Mouse (Mus musculus): ENCODE results near the gene Rad51b. TPM values are rescaled to one million over a fixed set of nuclear protein-coding genes. Genes with fewer than 3 reads are reported as not detected.
A peak's percentile ranks its signal among the peaks of the same experiment; 100 is the strongest.

Gene Rad51b
- polyA plus RNA-seq, 1 experiment from 2014 or later = 9.0 TPM

GRCm38 (mm10) chr12:79703555-79703954 is 406.5 kb downstream of the Rad51b start:
- H3K4me2 ChIP-seq = no peak overlapping the region
- ATAC-seq (ENCODE audit: borderline replicate concordance, extremely low read depth, low FRiP score, low TSS enrichment) = no peak
- WGBS = 42% methylated on average over 8 of the region's 8 CpGs
- H3K4me1 ChIP-seq = peaks cover 46% of the 10 kb centered on the region
- no peaks in the 10 kb centered on the region for H3K36me3 ChIP-seq
- no peaks in the 10 kb centered on the region for H3K27me3 ChIP-seq
- H3K9ac ChIP-seq = no peak overlapping the region
- H3K27ac ChIP-seq = peak overlapping the region; percentile 30; the same call in 1 of the 2 replicates
- H3K4me3 ChIP-seq = no peak overlapping the region
- H3K9me3 ChIP-seq = no peaks in the 10 kb centered on the region

GRCm38 (mm10) chr12:79705501-79706266 is 408.6 kb downstream of the Rad51b start:
- Histone ChIP-seq H3K4me2 (no peak overlapping the region), H3K9me3 (no peaks in the 10 kb centered on the region), H3K4me1 (peaks cover 51% of the 10 kb centered on the region), H3K4me3 (no peak overlapping the region), H3K27me3 (no peaks in the 10 kb centered on the region), H3K27ac (0 out of 2 replicates have a peak overlapping the region, but pooled peaks have one; percentile 15), H3K36me3 (no peaks in the 10 kb centered on the region), H3K9ac (no peak overlapping the region)
- 63% methylated on average over 11 of the region's 11 CpGs for WGBS
- no peak for ATAC-seq (ENCODE audit: borderline replicate concordance, extremely low read depth, low FRiP score, low TSS enrichment)

- no peaks in the 10 kb centered on the region for H3K27me3 ChIP-seq
- H3K4me2 ChIP-seq = no peak overlapping the region
- peak; percentile 44; the same call in 1 of the 2 replicates for ATAC-seq (ENCODE audit: borderline replicate concordance, extremely low read depth, low FRiP score, low TSS enrichment)
- H3K9me3 ChIP-seq = no peaks in the 10 kb centered on the region
- no peak overlapping the region for H3K4me3 ChIP-seq
- H3K36me3 ChIP-seq = no peaks in the 10 kb centered on the region
- peaks cover 50% of the 10 kb centered on the region for H3K4me1 ChIP-seq
- H3K9ac ChIP-seq = peak overlapping the region; percentile 10; the same call in 1 of the 2 replicates
- 41% methylated on average over 9 of the region's 9 CpGs for WGBS
- H3K27ac ChIP-seq = peak overlapping the region; percentile 90
Measured at GRCm38 (mm10) chr12:79707565-79708422, 410.7 kb downstream of the Rad51b start.

- no peak overlapping the region for H3K4me3 ChIP-seq
- H3K27ac ChIP-seq = peak overlapping the region; percentile 90
- H3K36me3 ChIP-seq = no peaks in the 10 kb centered on the region
- H3K4me2 ChIP-seq = no peak overlapping the region
- H3K9me3 ChIP-seq = no peaks in the 10 kb centered on the region
- peaks cover 47% of the 10 kb centered on the region for H3K4me1 ChIP-seq
- no peaks in the 10 kb centered on the region for H3K27me3 ChIP-seq
- peak; percentile 69 for ATAC-seq (ENCODE audit: borderline replicate concordance, extremely low read depth, low FRiP score, low TSS enrichment)
- no peak overlapping the region for H3K9ac ChIP-seq
- WGBS = 28% methylated on average over 5 of the region's 5 CpGs
Measured at GRCm38 (mm10) chr12:79708423-79708733, 411.3 kb downstream of the Rad51b start.

- H3K4me1 ChIP-seq = peaks cover 24% of the 10 kb centered on the region
- H3K9me3 ChIP-seq = no peaks in the 10 kb centered on the region
- H3K27me3 ChIP-seq = no peaks in the 10 kb centered on the region
- no peaks in the 10 kb centered on the region for H3K36me3 ChIP-seq
- H3K9ac ChIP-seq = no peak overlapping the region
- H3K4me2 ChIP-seq = no peak overlapping the region
- ATAC-seq (ENCODE audit: borderline replicate concordance, extremely low read depth, low FRiP score, low TSS enrichment) = no peak
- H3K4me3 ChIP-seq = no peak overlapping the region
- no peak overlapping the region for H3K27ac ChIP-seq
Measured at GRCm38 (mm10) chr12:79713286-79713685, 416.2 kb downstream of the Rad51b start.

- Histone ChIP-seq H3K27me3 (no peaks in the 10 kb centered on the region), H3K4me3 (no peak overlapping the region), H3K4me2 (no peak overlapping the region), H3K9ac (no peak overlapping the region), H3K4me1 (peaks cover 22% of the 10 kb centered on the region), H3K27ac (peak overlapping the region; percentile 37), H3K9me3 (no peaks in the 10 kb centered on the region), H3K36me3 (no peaks in the 10 kb centered on the region)
- no peak for ATAC-seq (ENCODE audit: borderline replicate concordance, extremely low read depth, low FRiP score, low TSS enrichment)
- 74% methylated on average over 6 of the region's 6 CpGs for WGBS
Measured at GRCm38 (mm10) chr12:79714484-79714883, 417.4 kb downstream of the Rad51b start.

- peak; percentile 35; the same call in 1 of the 2 replicates for ATAC-seq (ENCODE audit: borderline replicate concordance, extremely low read depth, low FRiP score, low TSS enrichment)
- Histone ChIP-seq H3K27ac (peak overlapping the region; percentile 87), H3K9ac (peak overlapping the region; percentile 9; the same call in 1 of the 2 replicates)
Measured at GRCm38 (mm10) chr12:79715506-79716345, 418.6 kb downstream of the Rad51b start.

GRCm38 (mm10) chr12:79719091-79719846 is 422.2 kb downstream of the Rad51b start:
- Histone ChIP-seq H3K36me3 (no peaks in the 10 kb centered on the region), H3K4me1 (peaks cover 27% of the 10 kb centered on the region), H3K4me3 (no peak overlapping the region), H3K9me3 (no peaks in the 10 kb centered on the region), H3K9ac (no peak overlapping the region), H3K27me3 (no peaks in the 10 kb centered on the region), H3K4me2 (no peak overlapping the region), H3K27ac (peak overlapping the region; percentile 57)
- whole genome bisulfite sequencing = 46% methylated on average over 10 of the region's 10 CpGs
- ATAC-seq (ENCODE audit: borderline replicate concordance, extremely low read depth, low FRiP score, low TSS enrichment) = peak; percentile 53

More at GRCm38 (mm10) chr12:79715506-79716345, 418.6 kb downstream of the Rad51b start:
- 0 out of 2 replicates have a peak overlapping the region, but pooled peaks have one; percentile 1 for H3K4me2 ChIP-seq
- peaks cover 27% of the 10 kb centered on the region for H3K4me1 ChIP-seq
- 40% methylated on average over 12 of the region's 12 CpGs for WGBS
- H3K4me3 ChIP-seq = no peak overlapping the region
- H3K27me3 ChIP-seq = no peaks in the 10 kb centered on the region
- no peaks in the 10 kb centered on the region for H3K36me3 ChIP-seq
- no peaks in the 10 kb centered on the region for H3K9me3 ChIP-seq

- no peaks in the 10 kb centered on the region for H3K36me3 ChIP-seq
- no peak for ATAC-seq (ENCODE audit: borderline replicate concordance, extremely low read depth, low FRiP score, low TSS enrichment)
- H3K4me1 ChIP-seq = peaks cover 27% of the 10 kb centered on the region
- no peak overlapping the region for H3K4me2 ChIP-seq
- no peak overlapping the region for H3K4me3 ChIP-seq
- H3K9ac ChIP-seq = no peak overlapping the region
- H3K9me3 ChIP-seq = no peaks in the 10 kb centered on the region
- no peaks in the 10 kb centered on the region for H3K27me3 ChIP-seq
- WGBS = 32% methylated on average over 1 of the region's 1 CpGs
- H3K27ac ChIP-seq = peak overlapping the region; percentile 57
Measured at GRCm38 (mm10) chr12:79719847-79720201, 422.7 kb downstream of the Rad51b start.

- no peak overlapping the region for H3K4me3 ChIP-seq
- no peak overlapping the region for H3K9ac ChIP-seq
- ATAC-seq (ENCODE audit: borderline replicate concordance, extremely low read depth, low FRiP score, low TSS enrichment) = no peak
- H3K36me3 ChIP-seq = no peaks in the 10 kb centered on the region
- H3K9me3 ChIP-seq = 0 out of 2 replicates have a peak, but pooled peaks cover 4% of the 10 kb centered on the region
- no peaks in the 10 kb centered on the region for H3K27me3 ChIP-seq
- no peak overlapping the region for H3K27ac ChIP-seq
- peaks cover 9% of the 10 kb centered on the region for H3K4me1 ChIP-seq
- no peak overlapping the region for H3K4me2 ChIP-seq
Measured at GRCm38 (mm10) chr12:79724875-79725274, 427.8 kb downstream of the Rad51b start.

- Histone ChIP-seq H3K9ac (no peak overlapping the region), H3K4me2 (no peak overlapping the region), H3K4me1 (peaks cover 16% of the 10 kb centered on the region), H3K9me3 (0 out of 2 replicates have a peak, but pooled peaks cover 4% of the 10 kb centered on the region), H3K27ac (no peak overlapping the region), H3K27me3 (no peaks in the 10 kb centered on the region), H3K4me3 (no peak overlapping the region), H3K36me3 (no peaks in the 10 kb centered on the region)
- ATAC-seq (ENCODE audit: borderline replicate concordance, extremely low read depth, low FRiP score, low TSS enrichment) = no peak
Measured at GRCm38 (mm10) chr12:79725711-79726110, 428.6 kb downstream of the Rad51b start.
